Mouse (Mus musculus): ENCODE measurements around the gene Rln1. TPM values are rescaled to one million over a fixed set of nuclear protein-coding genes. Genes with fewer than 3 reads are reported as not detected.
A peak's percentile ranks its signal among the peaks of the same experiment; 100 is the strongest.

Rln1 gene
- polyA plus RNA-seq, 1 experiment from 2014 or later: not detected

GRCm38 (mm10) chr19:29368671-29369309, 34.3 kb upstream of the Rln1 start:
- no peaks in the 10 kb centered on the region for H3K36me3 ChIP-seq
- H3K4me2 ChIP-seq: 0 out of 2 replicates have a peak overlapping the region, but pooled peaks have one; percentile 10
- no peak overlapping the region for H3K4me3 ChIP-seq
- ATAC-seq: no peak
- no peak overlapping the region for H3K27ac ChIP-seq
- H3K4me1 ChIP-seq: peaks cover 49% of the 10 kb centered on the region
- H3K27me3 ChIP-seq (replicated peaks): no peaks in the 10 kb centered on the region
- WGBS (ENCODE audit: insufficient replicate concordance): 48% methylated on average over 3 of the region's 3 CpGs
- H3K9me3 ChIP-seq (replicated peaks): no peaks in the 10 kb centered on the region
- no peak overlapping the region for H3K9ac ChIP-seq

- Histone ChIP-seq H3K9me3 (replicated peaks) (no peaks in the 10 kb centered on the region), H3K27me3 (replicated peaks) (no peaks in the 10 kb centered on the region), H3K4me2 (peak overlapping the region; percentile 95), H3K36me3 (no peaks in the 10 kb centered on the region), H3K4me1 (peaks cover 49% of the 10 kb centered on the region), H3K9ac (no peak overlapping the region), H3K4me3 (no peak overlapping the region), H3K27ac (no peak overlapping the region)
- ATAC-seq: no peak
- WGBS (ENCODE audit: insufficient replicate concordance): 76% methylated on average over 2 of the region's 2 CpGs
Measured at GRCm38 (mm10) chr19:29368041-29368440, 33.6 kb upstream of the Rln1 start.

GRCm38 (mm10) chr19:29366969-29367622, 32.6 kb upstream of the Rln1 start, which contains the start of the genes Plgrkt and Cd274:
Gene Plgrkt (minus strand): TSS chr19:29367390.
Gene Cd274 (plus strand): TSS chr19:29367455.
- peak within 1 kb of the TSS; percentile 95 for H3K4me2 ChIP-seq
- H3K4me3 ChIP-seq: peak within 1 kb of the TSS; percentile 70
- ATAC-seq: peak; percentile 92
- H3K36me3 ChIP-seq: no peaks in the 10 kb centered on the region
- peaks cover 50% of the 10 kb centered on the region for H3K4me1 ChIP-seq
- peak within 1 kb of the TSS; percentile 81 for H3K27ac ChIP-seq
- WGBS (ENCODE audit: insufficient replicate concordance): 2% methylated on average over 26 of the region's 26 CpGs
- H3K27me3 ChIP-seq (replicated peaks): no peaks in the 10 kb centered on the region
- no peaks in the 10 kb centered on the region for H3K9me3 ChIP-seq (replicated peaks)
- peak within 1 kb of the TSS; percentile 74 for H3K9ac ChIP-seq

DNA sequence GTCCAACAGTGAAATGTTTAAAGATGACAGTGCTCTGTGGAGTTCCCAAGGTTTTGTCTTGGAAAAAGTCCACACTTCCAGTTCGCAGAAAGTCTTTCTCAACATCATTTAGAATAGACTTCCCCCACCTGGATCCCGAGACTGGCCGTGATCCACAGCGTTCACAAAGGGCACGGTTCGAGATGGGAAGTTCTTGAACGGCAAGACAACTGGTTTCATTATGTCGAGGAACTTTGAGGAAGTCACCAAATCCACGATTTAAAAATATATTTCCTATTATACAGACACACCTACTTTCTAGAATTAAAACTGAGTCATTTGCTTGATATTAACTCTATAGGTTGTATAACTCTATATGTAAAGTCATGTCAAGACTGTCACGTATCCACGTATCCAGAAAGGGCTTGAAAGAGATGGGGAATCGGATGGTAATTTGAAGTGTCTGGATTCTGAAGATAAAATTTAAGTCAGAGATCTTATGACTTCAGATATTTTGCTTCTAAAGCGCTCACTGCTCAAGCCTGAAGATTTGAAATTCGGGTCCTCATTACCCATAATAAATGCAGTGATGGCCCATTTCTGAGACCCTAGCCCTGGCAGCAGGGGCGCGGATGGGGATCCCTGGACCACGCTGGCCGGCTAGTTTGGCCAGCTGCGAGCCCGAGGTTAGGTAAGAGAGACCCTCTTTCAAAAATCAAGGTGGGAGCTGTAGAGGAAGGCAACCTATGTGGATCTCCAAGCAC, 31.9 kb upstream of the Rln1 start:
- no peaks in the 10 kb centered on the region for H3K36me3 ChIP-seq
- WGBS (ENCODE audit: insufficient replicate concordance): 18% methylated on average over 20 of the region's 20 CpGs
- peak overlapping the region; percentile 74 for H3K9ac ChIP-seq
- peaks cover 46% of the 10 kb centered on the region for H3K4me1 ChIP-seq
- peak overlapping the region; percentile 95 for H3K4me2 ChIP-seq
- ATAC-seq: no peak
- H3K27me3 ChIP-seq (replicated peaks): no peaks in the 10 kb centered on the region
- peak overlapping the region; percentile 81 for H3K27ac ChIP-seq
- H3K9me3 ChIP-seq (replicated peaks): no peaks in the 10 kb centered on the region
- peak overlapping the region; percentile 70 for H3K4me3 ChIP-seq

- ATAC-seq: no peak
- H3K4me1 ChIP-seq: peaks cover 57% of the 10 kb centered on the region
- no peaks in the 10 kb centered on the region for H3K9me3 ChIP-seq (replicated peaks)
- no peaks in the 10 kb centered on the region for H3K27me3 ChIP-seq (replicated peaks)
- 50% methylated on average over 3 of the region's 3 CpGs for WGBS (ENCODE audit: insufficient replicate concordance)
- no peak overlapping the region for H3K4me3 ChIP-seq
- H3K4me2 ChIP-seq: no peak overlapping the region
- no peak overlapping the region for H3K27ac ChIP-seq
- H3K36me3 ChIP-seq: no peaks in the 10 kb centered on the region
- H3K9ac ChIP-seq: no peak overlapping the region
Measured at GRCm38 (mm10) chr19:29365105-29365504, 30.6 kb upstream of the Rln1 start.

- Histone ChIP-seq H3K9me3 (replicated peaks) (no peaks in the 10 kb centered on the region), H3K27me3 (replicated peaks) (no peaks in the 10 kb centered on the region), H3K9ac (no peak overlapping the region), H3K4me1 (peaks cover 60% of the 10 kb centered on the region), H3K4me3 (no peak overlapping the region), H3K36me3 (no peaks in the 10 kb centered on the region), H3K27ac (no peak overlapping the region), H3K4me2 (no peak overlapping the region)
- WGBS (ENCODE audit: insufficient replicate concordance): 73% methylated on average over 5 of the region's 5 CpGs
- ATAC-seq: no peak
Measured at GRCm38 (mm10) chr19:29364076-29364475, 29.6 kb upstream of the Rln1 start.

DNA sequence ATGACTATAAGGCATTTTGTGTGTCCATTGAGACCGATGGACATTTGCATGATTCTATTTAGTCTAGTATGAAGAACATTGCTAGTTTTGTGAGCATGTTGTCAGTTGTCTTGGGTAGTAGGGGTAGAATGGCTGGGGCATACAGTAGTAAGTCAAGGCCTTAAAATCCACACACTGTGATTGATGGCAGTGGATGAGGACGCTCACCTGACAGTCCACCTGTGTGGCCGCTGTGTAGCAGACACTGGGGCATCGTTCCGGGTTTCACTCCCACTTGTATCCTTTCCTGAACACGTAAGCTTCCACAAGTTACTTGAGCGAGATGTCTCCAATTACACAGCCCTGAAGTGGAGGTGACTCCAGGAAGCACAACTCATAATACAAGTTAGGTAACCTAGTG, 29.1 kb upstream of the Rln1 start:
- Histone ChIP-seq H3K4me3 (no peak overlapping the region), H3K27me3 (replicated peaks) (no peaks in the 10 kb centered on the region), H3K9me3 (replicated peaks) (no peaks in the 10 kb centered on the region), H3K36me3 (peaks cover 4% of the 10 kb centered on the region; the same call in 1 of the 2 replicates), H3K4me1 (peaks cover 55% of the 10 kb centered on the region), H3K27ac (no peak overlapping the region), H3K9ac (no peak overlapping the region), H3K4me2 (no peak overlapping the region)
- 78% methylated on average over 7 of the region's 7 CpGs for WGBS (ENCODE audit: insufficient replicate concordance)
- no peak for ATAC-seq

- H3K4me2 ChIP-seq: peak overlapping the region; percentile 80
- H3K9me3 ChIP-seq (replicated peaks): no peaks in the 10 kb centered on the region
- no peak for ATAC-seq
Measured at GRCm38 (mm10) chr19:29362173-29362930, 27.9 kb upstream of the Rln1 start.

DNA sequence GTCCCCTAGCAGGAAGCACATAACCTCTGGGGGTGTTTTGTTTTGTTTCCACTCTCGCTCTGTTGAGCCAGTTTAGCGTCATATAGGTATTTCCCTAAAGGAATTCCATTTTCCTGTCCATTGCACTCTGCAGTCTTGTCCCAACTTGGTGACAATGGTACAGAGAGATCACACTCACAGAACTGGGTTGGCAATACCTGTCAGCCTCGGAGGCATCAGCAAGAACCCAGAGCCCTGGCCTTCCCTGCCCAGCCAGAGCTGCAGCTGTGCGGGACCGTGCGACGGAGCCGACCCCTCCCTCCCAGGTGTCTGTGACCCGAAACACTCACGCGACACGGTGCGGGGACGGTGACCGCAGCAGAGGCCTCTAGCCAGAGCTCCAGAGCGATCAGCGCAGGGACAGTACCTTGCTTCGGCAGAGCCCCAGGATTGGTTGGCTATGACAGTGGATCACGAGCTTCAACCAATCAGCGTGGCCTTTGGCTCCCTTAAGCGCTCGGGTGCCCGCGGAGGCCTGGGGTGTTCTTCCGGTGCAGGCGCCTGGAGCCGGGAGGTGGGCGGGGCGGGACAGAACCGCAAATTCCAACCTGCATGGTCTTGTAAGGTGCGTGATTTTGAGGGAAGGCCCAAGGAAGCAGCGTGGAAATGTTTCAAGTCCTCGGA, 27.1 kb upstream of the Rln1 start:
- peak overlapping the region; percentile 80 for H3K4me2 ChIP-seq
- H3K36me3 ChIP-seq: peaks cover 12% of the 10 kb centered on the region; the same call in 1 of the 2 replicates
- peak overlapping the region; percentile 69 for H3K4me3 ChIP-seq
- peak; percentile 99 for ATAC-seq
- 0 out of 2 replicates have a peak overlapping the region, but pooled peaks have one; percentile 29 for H3K27ac ChIP-seq
- peak overlapping the region; percentile 80 for H3K9ac ChIP-seq
- no peaks in the 10 kb centered on the region for H3K9me3 ChIP-seq (replicated peaks)
- H3K27me3 ChIP-seq (replicated peaks): no peaks in the 10 kb centered on the region
- peaks cover 39% of the 10 kb centered on the region for H3K4me1 ChIP-seq
- 3% methylated on average over 33 of the region's 33 CpGs for WGBS (ENCODE audit: insufficient replicate concordance)

More at GRCm38 (mm10) chr19:29362173-29362930, 27.9 kb upstream of the Rln1 start:
- WGBS (ENCODE audit: insufficient replicate concordance): 35% methylated on average over 13 of the region's 13 CpGs
- peak overlapping the region; percentile 69 for H3K4me3 ChIP-seq
- no peak overlapping the region for H3K27ac ChIP-seq
- peaks cover 43% of the 10 kb centered on the region for H3K4me1 ChIP-seq
- no peak overlapping the region; the same call in 1 of the 2 replicates for H3K9ac ChIP-seq
- H3K27me3 ChIP-seq (replicated peaks): no peaks in the 10 kb centered on the region
- H3K36me3 ChIP-seq: peaks cover 12% of the 10 kb centered on the region; the same call in 1 of the 2 replicates

DNA sequence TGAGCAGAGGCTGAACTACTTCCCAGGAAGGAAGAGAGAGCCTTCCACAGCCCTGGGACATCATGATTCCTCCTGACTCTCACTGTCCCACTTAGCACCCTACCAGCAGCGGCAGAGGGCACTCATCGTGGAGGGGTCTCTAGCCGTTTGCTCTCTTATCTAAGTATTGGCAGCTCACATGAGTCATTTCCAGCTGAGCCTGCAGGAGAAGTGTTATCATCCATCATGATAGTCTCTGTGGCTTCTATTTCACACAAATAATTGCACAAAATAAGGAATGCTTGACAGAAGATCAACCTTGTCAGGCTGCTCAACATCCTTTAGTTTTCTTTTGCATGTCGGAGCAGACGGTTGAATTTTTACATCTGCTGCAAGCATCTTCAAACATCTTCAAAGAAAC, 25.8 kb upstream of the Rln1 start:
- H3K9ac ChIP-seq: no peak overlapping the region
- H3K4me2 ChIP-seq: peak overlapping the region; percentile 80
- no peak overlapping the region for H3K4me3 ChIP-seq
- peaks cover 12% of the 10 kb centered on the region; the same call in 1 of the 2 replicates for H3K36me3 ChIP-seq
- peaks cover 32% of the 10 kb centered on the region for H3K4me1 ChIP-seq
- no peaks in the 10 kb centered on the region for H3K9me3 ChIP-seq (replicated peaks)
- WGBS (ENCODE audit: insufficient replicate concordance): 28% methylated on average over 5 of the region's 5 CpGs
- ATAC-seq: no peak
- H3K27ac ChIP-seq: no peak overlapping the region; the same call in 1 of the 2 replicates
- no peaks in the 10 kb centered on the region for H3K27me3 ChIP-seq (replicated peaks)

DNA sequence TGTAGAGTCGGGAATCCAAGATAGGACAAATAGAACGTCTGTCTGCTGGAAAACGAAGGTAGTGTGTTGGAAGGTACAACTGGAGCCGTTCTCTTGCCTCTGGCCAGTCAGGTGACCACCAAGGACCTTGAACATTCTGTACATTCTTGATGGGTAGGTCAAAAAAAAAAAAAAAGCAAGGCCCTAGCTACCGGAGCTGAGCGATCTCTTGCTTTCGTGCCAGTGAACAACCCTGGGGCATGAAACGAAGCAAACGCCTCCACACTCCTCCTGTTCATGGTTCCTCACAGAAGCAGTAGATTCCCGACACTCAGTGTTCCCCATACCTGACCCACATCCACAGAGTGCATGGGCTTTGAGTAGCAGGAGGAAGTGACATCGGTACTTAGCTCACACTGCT, 21.8 kb upstream of the Rln1 start:
- H3K27me3 ChIP-seq (replicated peaks): no peaks in the 10 kb centered on the region
- 81% methylated on average over 11 of the region's 11 CpGs for whole genome bisulfite sequencing (ENCODE audit: insufficient replicate concordance)
- no peak overlapping the region for H3K9ac ChIP-seq
- H3K4me3 ChIP-seq: no peak overlapping the region
- peaks cover 19% of the 10 kb centered on the region for H3K4me1 ChIP-seq
- H3K9me3 ChIP-seq (replicated peaks): no peaks in the 10 kb centered on the region
- no peak overlapping the region for H3K4me2 ChIP-seq
- no peak for ATAC-seq
- H3K36me3 ChIP-seq: peaks cover 12% of the 10 kb centered on the region; the same call in 1 of the 2 replicates
- no peak overlapping the region for H3K27ac ChIP-seq

Measured in liver, embryonic 12.5 days (tissue).